Mouse (Mus musculus) spleen, adult 12 weeks (tissue): ENCODE results near the gene Cpox.
"Not testable (repeated sequence)": the region's sequence is repeated elsewhere in the genome, so short reads cannot be mapped to it uniquely, and the experiment has no call there.

ENCODE experiments used
- DNase-seq: peaks from one replicate; pipeline ENCODE4 v3.0.0; 2022; ENCODE audit warnings: low spot score

Gene Cpox

DNA sequence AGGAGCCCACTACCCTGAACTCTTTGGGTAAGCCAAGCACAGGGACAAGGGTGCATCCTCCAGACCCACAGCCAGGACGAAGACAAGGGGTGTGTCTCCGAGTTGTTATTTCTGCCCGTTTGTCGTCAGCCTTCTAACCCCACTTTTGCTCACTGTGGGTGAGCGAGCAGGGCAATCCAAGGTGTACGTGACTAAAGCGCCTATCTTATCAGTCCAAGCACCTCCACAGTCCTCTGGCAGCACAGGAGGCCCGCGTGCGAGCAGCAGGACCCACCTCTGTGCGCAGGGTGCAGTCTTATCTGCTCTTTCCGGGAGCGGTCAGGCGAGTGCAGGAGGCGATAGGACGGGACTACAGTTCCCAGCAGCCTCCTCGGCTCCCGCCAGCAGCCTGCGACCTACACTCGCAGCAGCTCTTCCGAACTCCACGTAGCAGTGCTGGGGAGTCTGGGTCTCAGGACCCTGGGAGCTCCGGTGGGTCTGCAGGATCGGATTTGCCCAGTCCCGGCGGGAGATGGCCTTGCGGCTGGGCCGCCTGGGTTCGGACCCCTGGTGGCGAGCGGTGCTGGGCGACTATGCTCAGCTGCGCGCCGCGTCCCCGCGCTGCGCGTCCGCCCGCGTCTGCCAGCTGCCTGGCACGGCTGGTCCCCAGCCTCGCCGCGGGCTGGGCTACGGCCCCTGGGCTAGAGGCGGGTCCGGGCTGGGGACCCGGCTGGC is at the start of gene Cpox:
Cpox (plus strand) TSS at position 376 of the 714 bp plus-strand sequence.
- DNase-seq, result peak; percentile 82

DNA sequence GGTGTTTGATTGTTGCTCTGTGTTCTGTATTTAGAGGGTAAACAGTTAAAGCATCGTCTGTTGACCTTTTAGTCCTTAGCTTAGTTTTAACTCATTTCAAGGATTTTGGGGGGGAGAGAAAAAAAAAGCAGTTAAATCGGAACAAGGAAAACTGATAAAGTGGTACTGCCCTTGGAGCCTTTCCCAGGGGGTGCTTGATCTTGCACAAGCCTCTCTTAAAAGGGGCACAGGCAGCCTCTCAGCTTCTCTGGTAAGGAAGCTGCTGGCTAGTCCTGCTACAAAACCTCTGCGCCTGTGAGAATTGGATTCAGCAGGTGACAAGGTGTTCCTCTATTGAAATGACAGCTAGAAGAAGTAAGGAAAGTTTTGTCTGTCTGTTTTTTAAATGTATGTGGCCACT is 47.7 kb upstream of the Cpox start:
- DNase-seq, result no peak

DNA sequence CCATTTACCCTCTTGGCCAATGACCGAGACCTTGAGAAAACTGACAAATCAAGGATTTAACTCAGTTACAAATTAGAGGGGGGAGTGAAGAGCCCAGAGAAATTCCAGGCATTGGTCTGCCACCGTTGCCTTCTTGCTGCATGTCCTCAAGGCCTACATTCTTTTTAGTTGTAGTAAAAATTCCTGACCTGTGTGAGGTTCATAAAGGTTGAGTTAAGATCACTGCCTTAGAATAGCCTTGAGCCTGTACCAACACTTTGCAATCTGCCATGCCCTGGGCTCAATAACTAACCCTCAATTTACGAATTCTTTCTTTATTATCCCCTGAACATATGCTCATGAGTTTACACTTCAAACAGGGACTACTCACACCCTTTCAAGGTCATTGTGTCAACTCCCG is 47.0 kb upstream of the Cpox start:
- DNase-seq, result no peak

DNA sequence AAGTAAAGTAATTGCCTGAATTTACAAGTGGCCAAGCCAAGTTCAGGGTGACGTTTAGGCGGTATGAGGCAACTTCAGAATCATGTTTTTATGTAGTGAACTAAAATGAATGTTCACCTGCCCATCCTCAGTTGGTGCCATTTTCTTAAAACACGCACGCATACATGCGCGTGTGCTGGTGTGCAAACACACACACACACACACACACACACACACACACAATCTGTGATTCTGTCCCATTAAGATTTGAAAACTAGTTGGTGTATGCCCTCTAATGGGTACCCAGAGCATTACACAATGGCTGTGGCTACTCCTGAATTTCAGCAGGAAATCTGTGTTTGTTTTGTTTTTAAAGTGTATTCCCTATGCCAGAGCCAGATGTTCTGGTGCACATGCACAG is 46.1 kb upstream of the Cpox start:
- DNase-seq, result no peak

DNA sequence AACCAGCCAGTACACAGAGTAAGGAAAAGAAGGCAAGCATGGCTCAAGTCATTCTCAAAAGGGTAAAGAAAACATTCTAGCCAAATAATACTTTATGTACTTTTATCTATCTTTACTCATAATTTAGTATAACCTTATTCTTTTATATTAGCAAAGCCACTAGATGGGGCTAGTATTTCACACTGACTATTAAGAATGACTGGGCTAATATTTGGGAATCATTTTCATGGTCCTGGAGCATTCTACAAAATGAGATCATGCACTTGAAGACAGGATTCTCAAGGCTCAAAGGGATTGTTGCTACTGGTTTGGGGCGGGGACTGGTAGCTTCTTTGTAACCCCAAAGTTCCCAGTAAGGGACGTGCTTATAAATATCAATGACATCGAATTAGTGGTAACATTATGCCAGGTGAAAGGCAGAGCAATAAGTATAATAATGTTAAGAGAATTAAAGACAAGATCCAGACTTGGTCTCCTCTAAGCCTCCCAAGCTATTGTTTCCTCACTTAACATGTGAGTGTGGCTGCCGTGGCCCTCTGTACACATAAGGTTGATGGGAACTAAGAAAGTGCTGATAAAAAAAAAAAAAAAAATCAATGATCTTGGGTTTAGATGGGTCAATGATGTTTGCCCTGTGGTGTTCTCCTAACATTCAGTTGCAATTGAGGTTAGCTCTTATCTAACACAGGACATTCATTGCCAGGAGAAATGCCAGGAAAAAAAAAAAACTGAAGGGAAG is 42.3 kb upstream of the Cpox start:
- DNase-seq, result no peak

DNA sequence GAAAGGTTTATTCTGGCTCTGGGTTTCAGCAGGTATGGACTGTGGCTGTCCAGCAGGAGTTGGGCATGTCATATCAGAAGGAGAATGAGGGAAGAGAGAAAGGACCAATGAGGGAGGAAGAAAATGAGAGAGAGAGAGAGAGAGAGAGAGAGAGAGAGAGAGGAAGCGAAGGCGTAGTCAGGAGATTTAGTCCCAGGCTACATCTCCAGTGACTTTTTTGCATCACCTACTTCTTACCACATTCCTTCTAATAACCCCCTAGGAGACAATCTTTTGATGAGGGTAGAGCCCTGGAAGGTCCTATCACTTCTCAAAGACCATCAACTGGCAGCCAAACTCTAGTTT is 41.8 kb upstream of the Cpox start:
- DNase-seq, result no peak

DNA sequence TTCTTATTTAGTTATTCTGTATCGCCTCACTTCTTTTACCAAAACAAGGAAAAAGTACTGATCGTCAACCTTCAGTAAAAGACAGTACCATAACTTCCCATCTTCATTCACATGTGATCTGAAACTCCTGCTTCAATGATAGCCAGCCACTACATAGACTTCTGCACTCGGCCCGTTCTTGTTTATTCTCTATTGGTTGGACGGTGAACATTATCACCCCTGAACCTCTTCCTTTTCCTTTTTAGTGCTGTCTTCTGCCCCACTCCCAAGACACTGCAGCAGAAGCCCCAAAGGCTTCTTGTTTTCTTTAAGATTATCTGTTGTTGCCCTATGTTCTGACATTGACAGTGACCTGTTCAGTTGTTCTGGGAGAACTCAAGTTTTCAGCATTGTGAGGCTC is 41.1 kb upstream of the Cpox start:
- DNase-seq, result no peak

DNA sequence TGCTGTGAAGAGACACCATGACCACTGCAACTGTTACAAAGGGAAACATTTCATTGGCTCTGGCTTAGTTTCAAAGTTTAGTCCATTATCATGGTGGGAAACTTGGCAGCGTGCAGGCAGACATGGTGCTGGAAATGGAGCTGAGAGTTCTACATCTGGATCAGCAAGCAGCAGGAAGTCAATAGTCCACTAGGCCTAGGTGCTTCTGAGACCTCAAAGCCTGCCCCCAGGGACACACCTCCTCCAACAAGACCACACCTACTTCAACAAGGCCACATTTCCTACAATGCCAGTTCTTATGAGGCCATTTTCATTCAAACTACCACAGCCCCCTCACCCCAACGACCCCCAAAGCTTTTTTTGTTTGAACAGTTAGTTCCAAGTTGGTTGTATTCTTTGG is 40.4 kb upstream of the Cpox start:
- DNase-seq, result no peak

DNA sequence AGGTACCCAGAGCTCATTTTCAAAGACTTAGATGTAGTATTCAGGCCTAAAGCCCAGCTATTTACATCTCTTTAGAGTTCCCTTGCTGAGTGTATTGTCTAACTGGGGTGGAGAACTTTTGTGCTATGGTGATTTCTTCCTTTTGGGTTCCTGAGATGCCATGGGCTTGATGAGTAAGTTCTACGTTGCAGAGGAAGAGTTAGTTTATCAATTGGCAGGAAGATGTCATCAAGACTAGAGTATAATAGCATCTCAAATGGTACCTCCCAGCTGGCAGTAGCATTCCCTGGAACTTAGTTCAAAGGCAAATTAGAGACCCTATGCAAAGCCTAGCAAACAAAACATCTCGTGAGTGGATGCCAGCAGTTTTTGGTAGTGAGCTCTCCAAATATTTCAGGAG is 34.2 kb upstream of the Cpox start:
- DNase-seq, result no peak

DNA sequence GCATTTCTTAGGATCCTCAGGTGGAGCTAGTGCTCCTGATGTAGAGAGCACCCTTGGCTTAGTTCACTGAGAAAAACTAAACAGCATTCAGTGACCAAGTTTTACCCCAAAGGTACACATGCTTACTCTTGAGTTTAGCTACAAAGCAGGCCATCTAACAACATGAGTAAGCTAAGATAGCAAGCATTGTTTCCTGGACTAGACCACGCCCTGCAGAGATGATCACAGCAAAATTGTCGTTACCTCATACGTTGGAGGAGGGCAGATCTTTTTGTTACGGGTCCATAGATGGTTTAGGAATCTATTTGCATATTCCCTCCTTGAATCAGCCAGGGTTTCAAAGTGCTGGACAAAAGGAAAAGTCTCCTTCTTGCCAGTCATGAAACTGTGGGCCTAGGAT is 32.6 kb upstream of the Cpox start:
- DNase-seq, result no peak

DNA sequence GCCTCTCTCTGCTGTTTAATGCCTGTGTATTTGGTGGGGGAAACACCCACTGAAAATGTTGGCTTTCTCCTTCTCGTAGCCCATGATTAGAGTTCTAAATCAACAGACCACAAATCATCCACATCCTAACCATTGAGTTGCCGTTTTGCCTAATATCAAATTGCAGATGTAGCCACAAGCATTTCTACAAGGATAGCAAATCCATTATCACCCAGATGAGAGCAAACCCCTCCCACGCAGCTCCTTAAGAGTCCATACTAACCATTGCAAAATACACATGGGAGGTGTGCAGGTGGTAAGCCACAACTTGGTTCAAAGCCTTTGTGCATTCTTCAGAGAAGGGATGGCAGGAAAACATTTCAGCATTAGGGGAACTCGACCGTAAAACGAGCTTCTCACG is 32.1 kb upstream of the Cpox start:
- DNase-seq, result no peak

DNA sequence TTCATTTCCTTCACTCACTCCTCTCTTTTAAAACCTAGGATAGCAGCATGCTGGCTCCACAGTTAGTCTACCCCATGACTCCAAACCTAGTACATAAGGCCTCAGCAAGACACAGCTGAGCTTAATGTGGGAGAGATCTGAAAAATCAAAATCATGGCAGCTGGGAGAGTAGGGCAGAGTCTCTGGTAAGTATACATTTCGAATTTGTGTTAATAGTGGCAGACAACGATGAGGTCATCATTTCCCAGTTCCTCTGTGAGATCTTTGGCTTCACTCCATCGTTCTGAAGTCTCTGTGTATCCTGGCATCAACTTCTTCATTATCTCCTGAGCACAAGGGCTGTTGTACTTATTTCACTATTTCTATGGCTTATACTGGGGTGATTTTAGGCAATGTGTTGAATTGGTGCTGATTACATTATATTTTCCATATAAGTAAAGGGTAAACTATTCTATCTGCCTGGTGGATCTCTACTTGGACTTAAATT is 31.4 kb upstream of the Cpox start, which contains the start of gene E330017A01Rik:
E330017A01Rik (minus strand) TSS at position 51 of the 487 bp plus-strand sequence.
- DNase-seq, result no peak

DNA sequence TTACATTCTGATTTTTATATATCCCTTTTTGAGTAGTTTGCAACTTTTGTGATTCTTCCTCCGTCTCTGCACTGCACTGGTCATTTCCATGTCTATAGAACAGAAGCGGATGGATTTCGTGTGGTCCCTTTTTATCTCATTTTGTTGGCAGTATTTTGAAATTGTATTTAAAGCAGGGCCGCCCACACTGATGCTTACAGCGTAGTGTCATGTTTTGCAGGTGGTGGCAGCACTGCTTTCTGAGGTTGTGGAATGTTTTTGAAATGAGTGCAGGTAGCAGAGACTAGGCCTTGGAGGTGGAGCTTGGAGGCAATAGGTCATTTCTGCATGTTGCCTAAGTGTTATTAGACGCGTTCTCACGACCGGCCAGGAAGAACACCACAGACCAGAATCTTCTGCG is 20.1 kb upstream of the Cpox start:
- DNase-seq, result no peak

DNA sequence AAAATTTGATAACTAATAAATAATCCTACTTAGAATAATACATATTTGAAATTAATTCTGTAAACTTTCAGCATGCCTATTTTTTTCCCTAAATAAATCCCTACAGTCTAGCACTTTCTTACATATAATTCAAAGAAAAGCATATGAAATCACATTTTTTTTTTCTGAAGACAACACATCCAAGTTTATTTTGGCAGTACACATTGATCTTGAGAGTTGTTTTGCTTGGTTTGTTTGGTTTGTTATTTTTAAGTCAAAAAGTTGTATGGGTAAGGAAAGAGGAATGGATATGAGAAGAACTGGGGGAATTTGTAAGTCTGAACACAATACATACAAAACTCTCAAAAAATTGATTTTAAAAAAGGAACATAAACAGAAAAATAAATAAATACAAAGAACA is 14.3 kb upstream of the Cpox start:
- no peak for DNase-seq

DNA sequence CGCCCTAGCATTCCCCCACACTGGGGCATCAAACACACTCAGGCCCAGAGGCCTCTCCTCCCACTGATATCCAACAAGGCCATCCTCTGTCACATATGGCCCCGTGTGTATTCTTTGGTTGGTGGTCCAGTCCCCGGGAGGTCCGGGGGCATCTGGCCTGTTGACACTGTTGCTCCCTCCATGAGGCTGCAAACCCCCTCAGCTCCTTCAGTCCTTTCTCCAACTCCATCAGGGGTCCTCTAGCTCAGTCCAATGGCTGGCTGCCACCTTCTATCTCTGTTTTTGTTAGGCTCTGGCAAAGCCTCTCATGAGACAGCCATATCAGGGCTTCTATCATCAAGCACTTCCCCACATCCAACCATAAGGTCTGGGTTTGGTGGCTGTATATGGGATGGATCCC is 13.6 kb upstream of the Cpox start:
- DNase-seq, result no peak

DNA sequence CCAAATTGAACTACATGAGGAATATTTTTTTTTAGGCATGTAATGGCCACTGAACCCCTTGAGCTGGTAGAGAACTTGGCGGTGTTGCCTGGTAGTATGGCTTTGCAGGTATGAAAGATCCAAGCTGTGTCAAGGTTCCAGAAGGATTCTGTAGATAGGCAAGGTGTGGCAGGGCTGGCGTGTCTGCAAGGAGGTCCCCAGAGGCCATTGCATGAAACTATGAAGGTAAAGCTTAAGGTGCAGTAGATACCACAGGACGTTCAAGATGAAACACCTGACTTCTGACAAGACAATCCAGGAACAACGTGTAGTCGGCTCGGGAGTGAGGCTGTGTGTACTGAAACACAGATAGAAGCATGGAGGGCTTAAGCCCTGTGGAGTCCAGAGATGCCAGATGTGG is 11.4 kb upstream of the Cpox start:
- DNase-seq, result no peak

DNA sequence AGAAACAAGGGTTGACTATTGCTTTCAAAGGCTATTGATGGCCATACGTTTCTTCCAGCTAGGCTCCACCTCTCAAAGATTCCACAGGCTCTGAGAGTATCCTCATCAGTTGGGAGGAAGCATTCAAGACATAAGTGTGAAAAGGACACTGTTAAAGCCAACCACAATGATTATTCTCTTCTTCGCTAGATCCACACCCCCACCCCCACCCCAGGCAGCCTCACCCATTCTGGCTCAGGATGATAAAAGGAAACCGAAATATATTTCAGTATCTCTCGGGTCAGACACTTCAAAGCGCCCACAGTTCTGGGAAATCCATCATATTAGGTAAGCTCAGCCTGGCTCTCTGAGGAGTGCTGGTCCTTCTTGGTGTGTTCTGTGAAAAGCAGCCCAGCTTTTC is 8.3 kb upstream of the Cpox start:
- DNase-seq, result peak; percentile 42

DNA sequence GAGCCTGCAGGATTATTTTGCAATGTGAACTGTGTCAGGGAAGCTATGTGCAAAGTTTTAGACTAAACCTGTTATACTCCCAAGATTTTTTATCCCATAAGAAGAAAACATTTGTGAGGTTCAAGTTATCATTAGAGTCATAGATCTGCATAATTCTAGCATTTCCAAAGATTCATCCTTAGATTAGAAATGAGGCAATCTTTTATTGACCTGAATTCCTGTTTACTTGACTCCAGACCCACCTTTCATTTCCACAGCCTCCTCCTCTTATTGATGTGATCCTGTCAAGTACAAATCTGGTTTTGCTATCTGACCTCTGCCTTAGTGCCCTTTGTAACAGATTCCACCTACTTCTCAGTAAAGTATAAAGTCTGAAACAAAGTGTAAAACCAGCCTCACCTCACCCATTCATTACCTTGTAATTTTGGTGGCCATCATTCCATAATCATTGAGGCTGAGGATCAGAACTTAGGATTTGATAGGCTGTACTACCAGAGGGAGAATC is 7.8 kb upstream of the Cpox start:
- no peak for DNase-seq

DNA sequence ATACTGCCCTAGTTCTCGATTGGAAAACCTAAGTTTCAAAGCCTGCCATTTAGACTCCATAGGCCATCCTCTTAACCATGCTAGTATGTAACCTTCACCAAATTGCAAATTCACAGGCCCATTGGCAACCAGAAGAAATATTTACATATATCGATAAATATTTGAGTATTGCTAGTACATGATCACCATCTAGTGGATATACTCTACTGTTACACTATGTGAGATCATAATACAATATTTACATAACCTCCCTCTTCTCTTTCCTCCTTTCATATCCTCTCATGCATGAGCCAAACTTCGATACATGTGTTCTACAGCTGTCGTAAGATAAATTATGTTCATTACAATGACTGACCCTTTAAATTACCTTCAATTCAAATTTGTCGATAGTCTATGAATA is 7.1 kb upstream of the Cpox start:
- DNase-seq, result no peak

DNA sequence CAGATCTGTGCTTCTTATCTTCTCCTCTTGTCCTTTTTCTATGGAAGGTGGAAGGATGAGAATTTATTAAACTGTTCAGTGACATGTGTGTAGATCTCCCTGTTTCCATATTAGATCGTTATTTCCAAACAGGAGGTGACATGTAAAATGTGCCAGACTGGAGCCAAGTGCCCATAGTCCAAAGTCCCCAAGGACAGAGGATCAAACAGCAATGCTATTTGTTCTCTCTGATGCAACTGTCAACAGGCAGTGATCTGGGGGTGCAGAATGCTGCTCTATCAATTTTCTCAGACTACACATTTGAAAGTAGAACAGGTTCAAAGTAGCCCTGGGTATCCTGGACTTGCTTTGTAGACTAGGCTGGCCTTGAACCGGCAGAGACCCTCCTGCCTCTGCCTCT is 6.3 kb upstream of the Cpox start:
- DNase-seq, result no peak

DNA sequence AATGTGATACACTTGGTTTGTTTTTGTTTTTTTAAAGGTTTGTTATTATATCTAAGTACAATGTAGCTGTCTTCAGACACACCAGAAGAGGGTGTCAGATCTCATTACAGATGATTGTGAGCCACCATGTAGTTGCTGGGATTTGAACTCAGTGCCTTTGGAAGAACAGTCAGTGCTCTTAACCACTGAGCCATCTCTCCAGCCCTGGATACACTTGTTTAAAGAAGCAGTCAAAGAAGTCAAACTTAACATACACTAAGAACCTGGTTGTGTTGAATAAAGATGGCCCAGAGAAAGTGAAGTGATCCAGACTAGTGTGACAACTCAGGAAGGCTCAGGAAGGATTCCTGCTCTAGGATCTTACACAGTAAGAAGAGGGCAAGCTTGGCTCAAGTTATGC is 5.0 kb upstream of the Cpox start:
- DNase-seq, result not testable (repeated sequence)

DNA sequence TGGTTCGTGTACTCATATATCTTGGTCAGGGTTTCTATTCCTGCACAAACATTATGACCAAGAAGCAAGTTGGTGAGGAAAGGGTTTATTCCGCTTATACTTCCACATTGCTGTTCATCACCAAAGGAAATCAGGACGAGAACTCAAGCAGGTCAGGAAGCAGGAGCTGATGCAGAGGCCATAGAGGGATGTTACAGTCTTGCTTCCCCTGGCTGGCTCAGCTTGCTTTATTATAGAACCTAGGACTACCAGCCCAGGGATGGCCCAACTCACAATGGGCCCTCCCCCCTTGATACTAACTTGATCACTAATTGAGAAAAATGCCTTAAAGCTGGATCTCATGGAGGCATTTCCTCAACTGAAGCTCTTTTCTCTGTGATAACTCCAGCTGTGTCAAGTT is 3.4 kb upstream of the Cpox start:
- DNase-seq, result not testable (repeated sequence)

DNA sequence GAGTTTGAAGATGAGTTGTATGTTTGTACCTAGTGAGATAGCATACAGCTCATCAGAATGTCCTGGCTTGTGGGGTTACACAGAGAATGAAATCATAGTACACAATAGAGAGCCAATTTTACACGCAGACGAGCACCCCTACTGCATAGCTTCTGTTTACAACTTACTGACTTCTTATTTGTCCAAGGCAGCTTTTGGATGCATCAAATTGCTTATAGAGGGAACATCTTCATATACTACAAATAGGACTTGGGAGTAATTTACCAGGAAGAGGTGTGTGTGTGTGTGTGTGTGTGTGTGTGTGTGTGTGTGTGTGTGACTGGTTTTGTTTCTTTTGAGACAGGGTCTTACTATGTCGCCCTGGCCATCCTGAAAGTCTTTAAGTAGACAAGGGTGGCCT is 1.5 kb upstream of the Cpox start:
- DNase-seq, result no peak

DNA sequence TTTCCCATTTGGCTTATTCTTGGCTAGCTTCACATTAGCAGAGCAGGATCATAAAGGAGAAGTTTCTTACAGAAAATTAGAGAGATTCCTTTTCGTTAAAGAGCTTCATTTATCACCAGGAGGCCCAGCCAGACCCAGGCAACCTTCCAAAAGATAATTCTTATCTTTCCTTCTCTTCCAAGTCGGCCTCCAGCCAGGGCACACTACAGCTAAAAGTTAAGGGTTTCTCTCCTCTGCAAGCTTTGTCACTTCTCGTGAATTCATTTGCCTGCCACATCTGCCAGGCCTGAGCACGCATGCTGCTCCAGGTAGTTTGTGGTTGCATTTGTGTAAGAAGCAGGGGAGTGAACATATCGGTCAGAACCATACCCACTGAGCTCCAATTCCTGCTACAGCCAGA is 828 bp upstream of the Cpox start:
- peak; percentile 48 for DNase-seq
